Mouse (Mus musculus) lung, postnatal 0 days (tissue): ENCODE results near the gene Sgcb. TPM values are rescaled to one million over a fixed set of nuclear protein-coding genes. Genes with fewer than 3 reads are reported as not detected.
A peak's percentile ranks its signal among the peaks of the same experiment; 100 is the strongest.

ENCODE experiments used
- ATAC-seq: fragments of 200-750 bp; cut with Nextera tagmentation; 2 replicates; pipeline ENCODE4 v1.8.0; 2017; ENCODE audit warnings: moderate library complexity
- DNase-seq: peaks from one replicate; pipeline ENCODE4 v3.0.0-alpha.2; 2016; ENCODE audit warnings: low spot score
- H3K27ac ChIP-seq: fragments of 300-500 bp; sonication (generic); 2 replicates; pipeline ENCODE4 v1.5.1; 2014; ENCODE audit warnings: antibody characterized with exemption, mild to moderate bottlenecking, low read length, mixed read lengths
- H3K27me3 ChIP-seq: fragments of 300-500 bp; sonication (generic); replicated peaks from 2 replicates; pipeline ENCODE4 v1.6.1; 2014; ENCODE audit warnings: low read length, mixed read lengths; ENCODE audit not compliant: insufficient read depth
- H3K36me3 ChIP-seq: fragments of 300-500 bp; sonication (generic); 2 replicates; pipeline ENCODE4 v1.6.1; 2014; ENCODE audit warnings: low read length, mixed read lengths; ENCODE audit not compliant: insufficient read depth
- H3K4me1 ChIP-seq: fragments of 300-500 bp; sonication (generic); 2 replicates; pipeline ENCODE4 v1.6.1; 2014; ENCODE audit warnings: antibody characterized with exemption, low read depth, low read length, mixed read lengths; ENCODE audit not compliant: insufficient read depth
- H3K4me2 ChIP-seq: fragments of 300-500 bp; sonication (generic); replicated peaks from 2 replicates; pipeline ENCODE4 v1.6.1; 2014; ENCODE audit warnings: low read depth, mild to moderate bottlenecking, low read length, moderate library complexity, mixed read lengths
- H3K4me3 ChIP-seq: fragments of 300-500 bp; sonication (generic); 2 replicates; pipeline ENCODE4 v1.5.1; 2014; ENCODE audit warnings: low read depth, low read length
- H3K9ac ChIP-seq: fragments of 300-500 bp; sonication (generic); replicated peaks from 2 replicates; pipeline ENCODE4 v1.6.1; 2014; ENCODE audit warnings: low read depth, mild to moderate bottlenecking
- H3K9me3 ChIP-seq: fragments of 300-500 bp; sonication (generic); 2 replicates; pipeline ENCODE4 v1.6.1; 2016; ENCODE audit warnings: low read length, mixed read lengths
- CTCF ChIP-seq: IDR thresholded peaks from 2 replicates; pipeline ENCODE4 v1.5.1; 2016; ENCODE audit warnings: antibody characterized with exemption, mild to moderate bottlenecking
- EP300 ChIP-seq: IDR thresholded peaks from 2 replicates; pipeline ENCODE4 v1.6.1; 2016; ENCODE audit warnings: antibody characterized with exemption, mild to moderate bottlenecking, control low read depth
- WGBS: fragments of 180-500 bp; shearing (Covaris S2); extraction: QIAGEN DNeasy Blood & Tissue Kit; methylation state at CpG from one replicate; pipeline ENCODE4 v1.1.7; 2014; 5-methylcytosine and 5-hydroxymethylcytosine counted together
- polyA plus RNA-seq: library from polyadenylated mRNA; unstranded; fragments of >200 nt; fragmentation: Nextera tagmentation; extraction: Ambion mirVana; gene quantifications from 2 replicates; pipeline ENCODE4 v1.2.1, GENCODE M21; 2015

The Sgcb gene
- polyA plus RNA-seq, 1 experiment from 2014 or later: 16.4 TPM

DNA sequence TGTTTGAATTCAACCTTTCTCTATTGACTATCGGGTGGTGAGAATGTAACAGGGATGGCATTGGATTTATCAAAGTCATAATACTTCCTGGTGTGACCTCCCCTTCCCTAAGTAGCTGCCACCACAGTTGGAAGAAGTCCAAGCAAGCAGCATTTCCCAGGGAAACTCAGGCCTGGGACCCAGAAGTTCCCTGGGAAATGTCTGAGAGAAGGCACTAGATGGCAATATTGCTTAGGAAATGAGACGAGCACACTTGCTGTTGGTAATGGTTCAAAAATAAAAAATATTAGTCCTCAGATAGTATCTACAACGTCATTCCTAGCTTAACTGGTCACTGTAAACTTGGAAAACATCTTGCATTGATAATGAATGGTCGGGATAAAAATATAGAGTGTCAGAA lies 38.6 kb upstream of the Sgcb start:
- Histone ChIP-seq H3K9ac (no peak overlapping the region), H3K4me1 (no peaks in the 10 kb centered on the region; the same call in 1 of the 2 replicates), H3K9me3 (no peaks in the 10 kb centered on the region), H3K27ac (no peak overlapping the region), H3K27me3 (no peaks in the 10 kb centered on the region), H3K36me3 (no peaks in the 10 kb centered on the region), H3K4me3 (no peak overlapping the region), H3K4me2 (no peak overlapping the region)
- DNase-seq (peak; percentile 84), ATAC-seq (peak; percentile 47)
- 5% methylated on average over 4 of the region's 4 CpGs for WGBS
- TF ChIP-seq CTCF (peak; percentile 70), EP300 (no peak)

GRCm38 (mm10) chr5:73683706-73684409 lies 36.3 kb upstream of the Sgcb start:
- Histone ChIP-seq H3K9me3 (no peaks in the 10 kb centered on the region), H3K27me3 (no peaks in the 10 kb centered on the region), H3K4me2 (no peak overlapping the region), H3K36me3 (no peaks in the 10 kb centered on the region), H3K27ac (no peak overlapping the region), H3K4me1 (no peaks in the 10 kb centered on the region), H3K9ac (no peak overlapping the region), H3K4me3 (no peak overlapping the region)
- no peak for ATAC-seq
- no peak for DNase-seq
- 48% methylated on average over 9 of the region's 9 CpGs for WGBS
- TF ChIP-seq EP300 (no peak), CTCF (peak; percentile 59)

DNA sequence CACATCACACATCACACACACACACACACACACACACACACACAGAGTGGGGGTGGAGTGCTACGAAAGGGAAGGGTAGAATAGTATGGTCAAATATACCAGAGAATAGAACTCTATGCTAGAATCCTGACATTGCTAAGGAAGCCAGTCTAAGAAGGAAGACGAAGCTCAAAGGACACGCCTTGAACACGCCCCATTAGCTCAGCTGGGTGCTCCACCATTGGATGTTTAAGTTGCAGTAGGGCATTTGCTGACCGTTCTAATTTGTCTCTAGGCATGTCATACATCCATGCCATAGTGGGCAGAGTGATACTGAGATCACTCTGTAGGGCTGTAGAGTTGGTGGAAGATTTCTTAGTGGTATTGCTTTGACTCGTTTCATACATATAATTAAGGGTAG lies 35.6 kb upstream of the Sgcb start:
- no peaks in the 10 kb centered on the region for H3K9me3 ChIP-seq
- WGBS: 75% methylated on average over 6 of the region's 6 CpGs
- H3K9ac ChIP-seq: no peak overlapping the region
- H3K4me2 ChIP-seq: no peak overlapping the region
- ATAC-seq (no peak), DNase-seq (no peak)
- no peak overlapping the region for H3K27ac ChIP-seq
- no peaks in the 10 kb centered on the region for H3K27me3 ChIP-seq
- no peak for TF ChIP-seq EP300
- no peak for TF ChIP-seq CTCF
- no peak overlapping the region for H3K4me3 ChIP-seq
- no peaks in the 10 kb centered on the region for H3K36me3 ChIP-seq
- no peaks in the 10 kb centered on the region for H3K4me1 ChIP-seq

DNA sequence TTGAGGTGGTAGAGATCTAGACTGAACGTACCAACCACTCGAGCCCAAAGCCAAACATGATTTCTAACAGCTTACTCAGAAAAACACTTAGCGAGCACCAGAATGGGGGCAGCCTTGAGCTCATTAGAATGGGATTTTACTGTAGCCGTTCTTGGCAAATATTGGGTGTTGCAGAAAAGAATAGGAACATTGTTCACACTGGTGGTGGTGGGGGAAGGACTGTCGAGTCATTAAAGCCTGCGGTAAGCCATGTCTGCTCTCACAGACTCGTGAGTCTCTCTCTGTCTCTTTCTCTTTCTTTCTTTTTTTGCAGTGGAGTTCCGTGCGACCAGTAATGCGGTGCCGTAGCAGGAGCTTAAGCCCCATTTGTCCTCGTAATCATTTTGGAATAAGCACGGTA lies 29.0 kb upstream of the Sgcb start:
- Histone ChIP-seq H3K36me3 (no peaks in the 10 kb centered on the region), H3K9me3 (no peaks in the 10 kb centered on the region), H3K4me3 (no peak overlapping the region), H3K27me3 (no peaks in the 10 kb centered on the region), H3K9ac (no peak overlapping the region), H3K27ac (no peak overlapping the region), H3K4me2 (peak overlapping the region; percentile 19; the same call in 1 of the 2 replicates), H3K4me1 (no peaks in the 10 kb centered on the region)
- DNase-seq (peak; percentile 21), ATAC-seq (no peak)
- WGBS: 40% methylated on average over 13 of the region's 13 CpGs
- TF ChIP-seq EP300: no peak
- no peak for TF ChIP-seq CTCF

- ATAC-seq: no peak
- TF ChIP-seq EP300 (no peak), CTCF (no peak)
- no peak overlapping the region for H3K27ac ChIP-seq
These were observed 28.0 kb upstream of the Sgcb start for GRCm38 (mm10) chr5:73675604-73676003.

GRCm38 (mm10) chr5:73669386-73669785 lies 21.8 kb upstream of the Sgcb start:
- H3K36me3 ChIP-seq: no peaks in the 10 kb centered on the region
- TF ChIP-seq EP300 (no peak), CTCF (no peak)
- H3K4me1 ChIP-seq: no peaks in the 10 kb centered on the region
- DNase-seq (no peak), ATAC-seq (no peak)
- H3K27ac ChIP-seq: no peak overlapping the region
- no peaks in the 10 kb centered on the region for H3K9me3 ChIP-seq
- no peak overlapping the region for H3K9ac ChIP-seq
- H3K4me2 ChIP-seq: no peak overlapping the region
- no peaks in the 10 kb centered on the region for H3K27me3 ChIP-seq
- WGBS: 49% methylated on average over 26 of the region's 26 CpGs
- no peak overlapping the region for H3K4me3 ChIP-seq

More at GRCm38 (mm10) chr5:73675604-73676003, 28.0 kb upstream of the Sgcb start:
- no peaks in the 10 kb centered on the region for H3K27me3 ChIP-seq
- no peak overlapping the region for H3K4me3 ChIP-seq
- no peaks in the 10 kb centered on the region for H3K4me1 ChIP-seq
- WGBS: 81% methylated on average over 3 of the region's 3 CpGs
- no peaks in the 10 kb centered on the region for H3K36me3 ChIP-seq
- DNase-seq: no peak
- H3K4me2 ChIP-seq: no peak overlapping the region
- no peaks in the 10 kb centered on the region for H3K9me3 ChIP-seq
- no peak overlapping the region for H3K9ac ChIP-seq
